Mouse (Mus musculus): Measurements from ENCODE around the gene Myo19. TPM values are rescaled to one million over a fixed set of nuclear protein-coding genes. Genes with fewer than 3 reads are reported as not detected.

The Myo19 gene
- 5.7 and 7.3 TPM in 2 replicates for polyA plus RNA-seq (2015; fragmentation: Nextera tagmentation; extraction: Ambion mirVana)

- peak within 1 kb of the TSS; percentile 92 for H3K27ac ChIP-seq (replicated peaks)
- peak within 1 kb of the TSS; percentile 84 for H3K4me3 ChIP-seq (ENCODE audit: low read depth, low read length)
- no peak for TF ChIP-seq EP300 (optimal IDR thresholded peaks at IDR 0.05)
- no peak; the same call in 1 of the 2 replicates for TF ChIP-seq CTCF (IDR thresholded peaks at IDR 0.05; ENCODE audit: low read depth)
- no peaks in the 10 kb centered on the region; the same call in none of the 2 replicates for H3K4me1 ChIP-seq (replicated peaks; ENCODE audit: control insufficient read depth, insufficient read depth)
- peaks cover 4% of the 10 kb centered on the region; the same call in 1 of the 2 replicates for H3K36me3 ChIP-seq (ENCODE audit: control insufficient read depth, insufficient read depth, low read length)
- peak within 1 kb of the TSS; percentile 93 for H3K4me2 ChIP-seq (replicated peaks; ENCODE audit: low read depth)
- no peaks in the 10 kb centered on the region for H3K9me3 ChIP-seq (ENCODE audit: control insufficient read depth, low read length)
- peak within 1 kb of the TSS; percentile 81 for H3K9ac ChIP-seq (ENCODE audit: low read length)
- under 1% methylated on average over 70 of the region's 81 CpGs for WGBS
- no peaks in the 10 kb centered on the region for H3K27me3 ChIP-seq (ENCODE audit: control insufficient read depth, insufficient read depth, low read length)
- DNase-seq (ENCODE audit: low spot score) (peak; percentile 89), ATAC-seq (ENCODE audit: low FRiP score, low TSS enrichment) (peak; percentile 95)
Observed at GRCm38 (mm10) chr11:84879772-84880464, at the start of gene Myo19, which contains the start of gene Pigw. TSS of gene Myo19 (plus strand) at chr11:84880148. TSS of gene Pigw (minus strand) at chr11:84880285.

- no peak overlapping the region for H3K9ac ChIP-seq (ENCODE audit: low read length)
- DNase-seq (ENCODE audit: low spot score) (no peak), ATAC-seq (ENCODE audit: low FRiP score, low TSS enrichment) (no peak)
- H3K27me3 ChIP-seq (ENCODE audit: control insufficient read depth, insufficient read depth, low read length) = no peaks in the 10 kb centered on the region
- H3K27ac ChIP-seq (replicated peaks) = no peak overlapping the region
- no peak overlapping the region for H3K4me3 ChIP-seq (ENCODE audit: low read depth, low read length)
- H3K9me3 ChIP-seq (ENCODE audit: control insufficient read depth, low read length) = no peaks in the 10 kb centered on the region
- H3K36me3 ChIP-seq (ENCODE audit: control insufficient read depth, insufficient read depth, low read length) = peaks cover 12% of the 10 kb centered on the region
- no peak overlapping the region for H3K4me2 ChIP-seq (replicated peaks; ENCODE audit: low read depth)
- no peaks in the 10 kb centered on the region for H3K4me1 ChIP-seq (replicated peaks; ENCODE audit: control insufficient read depth, insufficient read depth)
- WGBS = 90% methylated on average over 2 of the region's 2 CpGs
- TF ChIP-seq EP300 (optimal IDR thresholded peaks at IDR 0.05) (no peak), CTCF (IDR thresholded peaks at IDR 0.05; ENCODE audit: low read depth) (peak; percentile 40; the same call in 1 of the 2 replicates)
Observed at GRCm38 (mm10) chr11:84839330-84839729, 40.6 kb upstream of the Myo19 start.

- TF ChIP-seq EP300 (optimal IDR thresholded peaks at IDR 0.05) (no peak), CTCF (IDR thresholded peaks at IDR 0.05; ENCODE audit: low read depth) (no peak)
- peaks cover 8% of the 10 kb centered on the region for H3K36me3 ChIP-seq (ENCODE audit: control insufficient read depth, insufficient read depth, low read length)
- no peak overlapping the region for H3K9ac ChIP-seq (ENCODE audit: low read length)
- no peak for DNase-seq (ENCODE audit: low spot score)
- H3K27ac ChIP-seq (replicated peaks) = no peak overlapping the region
- H3K4me3 ChIP-seq (ENCODE audit: low read depth, low read length) = no peak overlapping the region
- no peaks in the 10 kb centered on the region for H3K27me3 ChIP-seq (ENCODE audit: control insufficient read depth, insufficient read depth, low read length)
- H3K4me2 ChIP-seq (replicated peaks; ENCODE audit: low read depth) = no peak overlapping the region
- ATAC-seq (ENCODE audit: low FRiP score, low TSS enrichment) = no peak
- no peaks in the 10 kb centered on the region for H3K4me1 ChIP-seq (replicated peaks; ENCODE audit: control insufficient read depth, insufficient read depth)
- no peaks in the 10 kb centered on the region for H3K9me3 ChIP-seq (ENCODE audit: control insufficient read depth, low read length)
- WGBS = 97% methylated on average over 15 of the region's 15 CpGs
Observed at GRCm38 (mm10) chr11:84846741-84847474, 33.0 kb upstream of the Myo19 start.

DNA sequence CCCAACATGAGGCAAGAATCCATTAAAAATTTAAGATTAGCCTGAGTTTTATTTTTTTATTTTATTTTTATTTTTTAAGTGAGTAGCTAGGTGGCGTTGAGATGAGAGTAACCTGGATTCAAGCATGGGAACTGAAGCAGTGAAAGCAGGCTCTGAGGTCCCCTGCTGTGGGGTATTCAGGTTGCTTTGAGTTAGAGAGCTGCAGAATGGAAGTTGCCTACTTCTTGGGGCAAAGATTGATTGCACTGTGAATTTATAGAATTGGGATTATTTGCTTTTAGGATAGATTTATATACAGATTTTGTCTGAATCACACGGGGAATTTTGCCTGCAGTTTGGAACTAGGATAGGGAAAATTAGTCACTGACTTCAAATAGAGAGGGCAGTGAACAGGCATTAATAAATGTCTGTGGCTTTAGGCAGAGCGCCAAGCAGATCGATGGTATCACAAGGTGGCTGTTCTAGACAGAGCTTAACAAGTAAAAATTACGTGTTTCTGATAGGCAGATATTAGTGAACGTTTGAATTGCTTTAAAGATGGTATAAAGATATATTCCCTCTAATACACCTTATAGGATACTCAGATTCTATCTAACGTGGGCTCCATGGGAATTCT, 32.4 kb upstream of the Myo19 start:
- Histone ChIP-seq H3K4me1 (replicated peaks; ENCODE audit: control insufficient read depth, insufficient read depth) (no peaks in the 10 kb centered on the region), H3K4me2 (replicated peaks; ENCODE audit: low read depth) (no peak overlapping the region), H3K9ac (ENCODE audit: low read length) (no peak overlapping the region), H3K27ac (replicated peaks) (no peak overlapping the region), H3K4me3 (ENCODE audit: low read depth, low read length) (no peak overlapping the region), H3K27me3 (ENCODE audit: control insufficient read depth, insufficient read depth, low read length) (no peaks in the 10 kb centered on the region), H3K36me3 (ENCODE audit: control insufficient read depth, insufficient read depth, low read length) (peaks cover 8% of the 10 kb centered on the region), H3K9me3 (ENCODE audit: control insufficient read depth, low read length) (no peaks in the 10 kb centered on the region)
- TF ChIP-seq CTCF (IDR thresholded peaks at IDR 0.05; ENCODE audit: low read depth) = no peak
- ATAC-seq (ENCODE audit: low FRiP score, low TSS enrichment) (no peak), DNase-seq (ENCODE audit: low spot score) (no peak)
- 64% methylated on average over 7 of the region's 7 CpGs for WGBS

DNA sequence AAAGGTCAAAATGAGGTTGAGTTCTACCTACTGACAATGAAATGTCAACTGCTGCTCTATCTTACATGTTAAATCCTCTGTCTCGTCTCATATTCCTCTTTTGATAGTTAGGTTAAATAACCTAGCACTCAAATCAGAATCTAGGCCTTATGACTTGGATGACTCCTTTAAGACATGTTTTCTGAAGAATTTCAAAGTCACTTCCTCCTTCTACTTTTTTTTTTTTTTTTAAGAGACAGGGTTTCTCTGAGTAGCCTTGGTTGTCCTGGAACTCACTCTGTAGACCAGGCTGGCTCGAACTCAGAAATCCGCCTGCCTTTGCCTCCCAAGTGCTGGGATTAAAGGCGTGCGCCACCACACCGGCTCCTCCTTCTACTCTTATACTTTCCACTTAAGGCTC, 24.7 kb upstream of the Myo19 start:
- Histone ChIP-seq H3K4me2 (replicated peaks; ENCODE audit: low read depth) (no peak overlapping the region), H3K9ac (ENCODE audit: low read length) (no peak overlapping the region), H3K4me3 (ENCODE audit: low read depth, low read length) (no peak overlapping the region), H3K4me1 (replicated peaks; ENCODE audit: control insufficient read depth, insufficient read depth) (no peaks in the 10 kb centered on the region), H3K36me3 (ENCODE audit: control insufficient read depth, insufficient read depth, low read length) (peaks cover 17% of the 10 kb centered on the region), H3K27me3 (ENCODE audit: control insufficient read depth, insufficient read depth, low read length) (no peaks in the 10 kb centered on the region), H3K27ac (replicated peaks) (no peak overlapping the region), H3K9me3 (ENCODE audit: control insufficient read depth, low read length) (no peaks in the 10 kb centered on the region)
- no peak for ATAC-seq (ENCODE audit: low FRiP score, low TSS enrichment)
- no peak for DNase-seq (ENCODE audit: low spot score)
- TF ChIP-seq EP300 (optimal IDR thresholded peaks at IDR 0.05) (no peak), CTCF (IDR thresholded peaks at IDR 0.05; ENCODE audit: low read depth) (no peak)
- 84% methylated on average over 6 of the region's 6 CpGs for WGBS
